Mouse (Mus musculus) thymus, postnatal 0 days (tissue): ENCODE results near the gene Tctex1d1. TPM values are rescaled to one million over a fixed set of nuclear protein-coding genes. Genes with fewer than 3 reads are reported as not detected.

Experiments used
- DNase-seq: peaks from one replicate; pipeline ENCODE4 v3.0.0-alpha.2; 2015; ENCODE audit warnings: low spot score
- polyA plus RNA-seq: library from polyadenylated mRNA; unstranded; fragments of >200 nt; fragmentation: Nextera tagmentation; extraction: Ambion mirVana; gene quantifications from 2 replicates; pipeline ENCODE4 v1.2.1, GENCODE M21; 2015

Gene Tctex1d1
- polyA plus RNA-seq = 52.0 and 62.1 TPM in 2 replicates

DNA sequence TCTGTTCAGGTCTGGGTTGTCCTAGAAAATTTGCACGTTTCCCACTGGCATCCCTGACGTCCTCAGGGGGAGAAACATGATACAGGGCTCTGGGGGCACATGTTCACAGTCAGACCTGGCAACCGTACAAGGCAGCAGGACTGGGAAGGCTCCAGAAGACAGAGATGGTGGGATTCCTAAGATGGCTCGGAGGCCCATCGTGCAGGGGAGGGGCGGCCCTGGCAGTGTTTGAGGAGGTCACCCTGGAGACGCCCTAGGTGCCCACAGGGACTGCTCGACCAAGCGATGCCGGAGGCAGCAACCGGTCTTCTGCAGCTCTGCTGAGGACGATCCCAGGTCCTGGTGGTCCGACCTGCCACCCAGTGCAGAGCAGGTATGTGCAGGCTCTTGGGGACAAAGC, at the start of gene Tctex1d1:
Gene Tctex1d1 (plus strand): TSS at position 167 of the 400 bp plus-strand sequence.
- DNase-seq = no peak

DNA sequence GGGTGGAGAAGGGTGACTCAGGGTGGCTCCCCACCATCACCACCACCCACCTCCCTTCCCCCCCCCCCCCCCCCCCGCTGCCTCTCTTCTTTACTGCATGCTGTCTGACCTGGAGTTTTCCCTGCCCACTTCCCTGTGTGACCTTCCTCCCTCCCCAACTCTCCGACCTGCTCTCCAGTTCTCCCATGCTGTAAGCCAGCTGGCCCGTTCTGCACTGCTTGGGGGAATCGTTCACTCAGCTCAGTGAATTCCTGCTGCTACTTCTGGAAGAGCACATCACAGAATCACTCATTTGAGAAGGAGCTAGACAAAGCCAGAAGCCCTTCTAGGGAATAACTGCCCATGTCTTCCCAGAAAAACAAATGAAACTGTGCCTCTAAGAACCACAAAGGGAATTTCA, 48.9 kb upstream of the Tctex1d1 start:
- DNase-seq = no peak

DNA sequence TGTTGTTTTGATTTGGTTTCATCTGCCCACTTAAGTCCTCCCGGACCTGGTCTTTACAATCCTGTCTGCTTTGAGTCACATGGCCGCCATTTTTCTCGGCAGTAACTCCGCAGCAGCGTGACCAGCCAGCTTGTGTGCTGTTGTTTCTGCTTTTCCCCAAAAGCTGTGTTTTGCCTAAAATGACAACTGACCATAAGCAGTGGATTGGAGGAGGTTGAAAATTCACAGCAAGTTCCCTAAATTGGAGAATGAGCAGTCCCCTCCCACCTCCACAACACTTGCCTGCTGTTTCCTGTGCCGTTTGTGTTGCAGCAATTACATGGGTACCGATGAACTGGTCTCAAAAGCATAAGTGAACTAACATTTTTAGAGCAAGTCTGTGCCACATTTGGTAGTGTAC, 47.7 kb upstream of the Tctex1d1 start:
- peak; percentile 42 for DNase-seq

DNA sequence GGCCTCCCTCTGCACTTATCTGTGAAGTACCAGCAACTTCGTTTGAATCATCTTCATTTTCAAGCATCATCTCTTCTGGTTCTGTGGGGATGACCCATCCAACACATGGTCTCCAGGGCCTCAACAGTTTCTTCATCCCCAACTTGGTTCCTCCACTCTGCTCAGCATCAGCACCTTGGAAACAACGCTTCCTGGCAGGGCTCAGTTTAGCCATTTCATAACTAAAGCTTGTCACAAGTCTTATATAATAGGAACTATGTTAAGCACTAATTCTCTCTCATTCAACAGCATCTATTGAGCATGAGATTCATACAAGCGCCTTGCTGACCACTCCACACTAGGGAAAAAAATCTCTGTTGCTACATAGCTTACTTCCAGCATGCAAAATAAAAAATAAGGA, 38.1 kb upstream of the Tctex1d1 start:
- no peak for DNase-seq

DNA sequence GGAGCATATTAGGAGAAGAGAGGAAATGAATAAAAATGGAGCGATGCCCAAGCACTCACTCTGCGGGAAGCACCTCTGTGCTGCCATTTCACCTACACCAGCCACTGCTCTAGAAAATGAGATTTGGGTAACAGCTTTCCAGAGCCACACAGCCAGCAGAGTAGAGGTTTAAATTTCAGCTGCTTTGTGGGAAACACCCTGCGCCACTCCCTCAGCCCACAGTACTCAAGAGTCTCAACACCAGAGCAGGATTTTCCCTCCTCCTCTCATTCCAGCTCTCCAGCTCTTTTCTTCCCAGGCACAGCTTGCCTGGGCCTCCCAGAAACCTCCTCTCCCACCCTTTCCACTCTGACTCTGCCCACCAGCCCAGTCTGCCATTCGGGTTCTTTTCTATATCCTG, 37.7 kb upstream of the Tctex1d1 start:
- DNase-seq = no peak

DNA sequence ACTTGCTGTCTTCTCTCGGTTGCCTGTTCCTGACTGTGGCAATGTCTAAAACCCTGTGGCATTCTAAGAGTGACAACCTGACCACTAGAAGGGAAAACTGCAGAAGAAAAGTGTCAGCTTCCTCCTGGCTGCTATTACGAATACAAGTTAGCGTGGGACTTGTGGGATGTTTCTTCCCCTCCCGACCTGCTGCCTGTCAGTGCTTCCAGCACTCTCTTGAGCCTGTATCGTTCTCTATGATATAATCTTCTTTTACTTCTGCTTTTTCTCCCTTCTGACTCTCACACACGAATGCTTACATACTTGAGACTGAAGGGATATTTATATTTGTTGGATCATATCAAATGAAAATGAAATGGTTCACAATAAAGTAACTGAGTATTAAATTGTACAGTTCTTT, 34.1 kb upstream of the Tctex1d1 start:
- no peak for DNase-seq

DNA sequence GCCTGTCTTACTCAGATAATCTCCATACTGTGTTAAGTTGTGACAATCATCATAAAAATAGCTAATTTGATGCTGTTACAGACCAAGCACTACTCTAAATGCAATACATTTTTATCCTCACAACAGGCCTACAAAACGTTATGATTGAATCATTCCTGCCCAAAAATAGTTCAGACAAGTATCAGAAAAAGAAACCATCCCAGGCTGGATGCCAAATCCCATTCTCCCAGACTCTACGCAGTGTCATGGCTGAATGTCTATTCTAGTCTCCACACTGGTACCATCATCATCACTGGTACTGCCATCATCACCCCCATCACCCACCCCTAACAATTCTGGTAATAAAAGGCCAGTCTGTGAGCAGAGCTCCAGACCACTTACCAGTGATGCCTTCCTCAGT, 25.9 kb upstream of the Tctex1d1 start:
- no peak for DNase-seq

DNA sequence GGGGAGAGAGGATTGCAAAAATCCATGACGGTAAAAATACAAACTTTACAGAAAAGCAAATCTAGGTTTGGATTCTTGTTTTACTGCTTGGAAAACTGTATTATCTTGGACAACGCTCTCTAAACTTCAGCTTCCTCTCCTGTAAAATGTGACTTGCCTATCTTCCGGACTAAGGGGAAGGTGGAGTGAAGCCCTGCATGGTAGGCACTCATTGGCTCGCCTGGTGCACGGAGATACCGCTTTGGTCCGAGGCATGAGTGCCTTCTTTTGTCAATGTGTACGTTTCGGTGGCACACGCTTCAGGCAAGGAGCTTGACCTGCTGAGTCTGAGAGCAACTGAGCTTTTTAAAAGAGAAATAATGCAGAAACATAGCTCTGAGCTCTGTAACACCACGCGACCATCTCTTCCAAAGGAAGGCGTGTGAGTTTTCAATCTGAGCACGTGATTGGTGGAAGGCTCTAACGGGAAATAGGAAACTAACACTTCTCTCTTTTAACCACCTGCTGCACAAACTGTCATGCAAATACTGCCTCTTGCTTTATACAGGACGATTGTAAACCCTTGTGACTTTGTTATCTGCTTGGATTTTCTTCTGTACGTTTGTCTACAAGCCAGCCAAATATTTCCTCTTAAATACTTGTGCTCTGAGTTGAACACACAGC, 23.0 kb upstream of the Tctex1d1 start:
- peak; percentile 62 for DNase-seq

DNA sequence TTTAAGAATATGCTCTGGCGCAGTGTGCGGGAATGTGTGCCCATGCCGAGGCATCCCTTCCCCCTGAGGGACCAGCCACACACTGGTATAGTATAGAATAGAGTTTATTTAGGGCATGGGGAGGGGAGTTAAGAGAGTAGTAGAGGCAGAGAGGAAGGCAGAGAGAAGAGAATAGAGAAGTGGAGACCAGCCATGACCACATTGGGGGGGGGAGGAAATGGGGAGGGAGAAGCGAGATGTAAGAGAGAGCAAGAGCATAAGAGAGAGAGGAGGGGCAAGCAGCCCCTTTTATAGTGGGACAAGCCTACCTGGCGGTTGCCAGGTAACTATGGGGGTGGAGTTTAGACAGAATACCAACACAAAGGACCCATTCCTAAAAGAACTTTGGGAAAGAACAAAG, 19.0 kb upstream of the Tctex1d1 start:
- peak; percentile 16 for DNase-seq

DNA sequence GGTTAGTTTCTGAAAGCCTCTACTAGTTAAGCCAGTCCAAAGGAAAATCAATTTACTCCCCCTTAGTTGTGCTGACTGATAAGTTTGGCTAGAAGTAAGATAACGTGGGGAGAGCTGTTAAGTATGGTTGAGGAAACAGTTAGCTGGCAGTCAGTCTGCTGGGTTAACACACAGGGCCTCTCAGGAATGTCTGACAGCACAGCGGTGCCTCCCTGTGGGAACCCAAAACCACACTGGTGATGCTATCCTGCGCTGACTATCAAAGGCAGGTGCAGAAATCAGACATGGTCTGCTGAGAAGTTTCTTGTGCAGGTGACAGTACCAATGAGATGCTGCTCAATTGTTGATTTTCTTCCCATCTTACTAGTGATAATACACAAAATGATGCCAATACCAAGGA, 14.2 kb upstream of the Tctex1d1 start:
- peak; percentile 66 for DNase-seq

DNA sequence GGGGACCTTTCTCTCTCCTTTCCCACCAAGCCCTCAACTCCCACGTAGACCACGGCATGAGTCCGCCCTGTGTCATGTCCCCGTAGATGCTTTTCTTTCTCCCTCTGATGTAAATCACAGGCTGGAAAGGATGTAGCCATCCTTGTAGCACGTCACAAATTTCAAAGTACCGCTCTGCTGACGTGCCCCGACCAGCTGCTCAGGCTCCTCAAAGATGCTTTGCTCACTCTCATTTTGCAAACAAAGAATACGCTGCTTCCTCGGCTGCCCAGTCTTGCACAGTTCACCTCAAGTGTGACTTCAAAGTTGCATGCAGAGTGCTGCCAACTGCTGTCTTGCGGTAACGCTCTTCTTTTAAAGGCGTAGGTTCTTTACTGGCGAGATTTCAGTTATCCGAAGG, 10.6 kb upstream of the Tctex1d1 start:
- DNase-seq = peak; percentile 88

DNA sequence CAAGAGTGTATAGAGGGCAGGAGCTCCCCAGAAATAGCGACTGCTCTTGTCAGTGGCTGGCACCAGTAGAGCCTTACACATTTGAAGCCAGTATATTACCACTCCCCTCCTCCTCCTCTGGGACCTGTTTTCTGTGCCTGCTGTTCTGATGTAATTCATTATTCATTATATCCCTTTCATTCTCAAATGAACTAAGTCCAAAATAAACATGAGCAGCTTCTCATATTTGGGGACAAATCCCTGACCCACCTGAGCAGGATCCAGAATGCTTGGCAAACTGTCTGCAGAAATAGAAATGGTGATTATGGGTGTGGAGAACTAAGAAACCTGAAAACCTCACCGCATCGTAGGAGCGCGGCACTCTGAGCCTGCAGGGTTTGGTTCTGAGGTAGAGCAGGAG, 8.8 kb upstream of the Tctex1d1 start:
- no peak for DNase-seq

DNA sequence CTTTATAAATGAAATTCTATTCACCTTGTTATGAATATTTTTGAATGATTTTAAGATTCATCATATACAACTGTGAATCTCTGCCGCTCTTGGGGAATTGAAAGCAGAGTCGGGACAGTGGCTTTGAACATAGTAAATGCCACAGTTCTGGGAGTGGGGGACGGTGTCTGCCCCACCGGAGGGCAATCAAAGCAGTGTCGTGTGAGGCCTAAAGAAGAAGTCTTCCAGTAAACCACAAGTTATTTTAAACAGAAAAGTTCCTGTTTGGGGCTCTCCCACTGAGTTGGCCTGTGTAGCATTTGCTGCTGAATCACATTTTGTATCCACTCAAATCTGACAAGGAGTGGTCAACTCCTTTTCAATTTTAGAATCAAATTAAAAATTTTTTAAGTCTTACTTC, 7.2 kb upstream of the Tctex1d1 start:
- no peak for DNase-seq

DNA sequence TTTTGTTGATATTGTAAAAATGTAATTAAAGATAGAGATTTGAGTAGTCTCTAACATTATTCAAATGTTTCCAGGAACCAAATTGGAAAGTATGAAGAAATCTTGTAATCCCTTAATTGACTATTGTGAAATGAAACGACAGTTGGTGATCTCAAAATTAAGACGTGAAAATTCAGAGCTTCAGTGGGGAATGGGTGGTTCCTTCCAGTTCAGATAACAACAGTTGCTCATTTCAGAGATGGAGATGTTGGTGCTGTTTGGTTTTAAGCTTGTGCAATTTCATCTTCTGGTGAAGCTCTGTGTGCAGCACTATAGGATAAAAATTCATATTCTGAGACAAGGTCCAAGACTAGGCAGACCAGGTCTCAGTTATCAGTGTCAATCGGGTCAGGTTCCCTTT, 6.3 kb upstream of the Tctex1d1 start:
- no peak for DNase-seq

DNA sequence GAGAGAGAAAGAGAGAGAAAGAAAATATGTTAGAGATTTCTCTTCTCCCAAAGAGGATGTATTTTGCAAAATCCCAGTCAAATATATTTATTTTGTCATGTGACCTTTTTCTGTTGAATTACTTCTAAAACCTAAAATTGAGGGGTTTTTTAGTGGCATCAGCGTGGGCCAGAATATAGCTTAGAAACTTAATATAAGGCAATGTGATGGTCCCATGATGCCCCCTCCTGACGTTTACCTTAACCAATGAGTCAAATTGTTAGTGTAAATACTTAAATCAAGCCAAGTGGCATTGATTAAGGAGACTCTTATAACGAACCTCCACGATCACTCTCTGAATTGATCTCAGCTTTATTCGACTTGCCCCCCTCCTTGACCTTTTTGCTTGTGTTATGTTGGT, 4.2 kb upstream of the Tctex1d1 start:
- no peak for DNase-seq

DNA sequence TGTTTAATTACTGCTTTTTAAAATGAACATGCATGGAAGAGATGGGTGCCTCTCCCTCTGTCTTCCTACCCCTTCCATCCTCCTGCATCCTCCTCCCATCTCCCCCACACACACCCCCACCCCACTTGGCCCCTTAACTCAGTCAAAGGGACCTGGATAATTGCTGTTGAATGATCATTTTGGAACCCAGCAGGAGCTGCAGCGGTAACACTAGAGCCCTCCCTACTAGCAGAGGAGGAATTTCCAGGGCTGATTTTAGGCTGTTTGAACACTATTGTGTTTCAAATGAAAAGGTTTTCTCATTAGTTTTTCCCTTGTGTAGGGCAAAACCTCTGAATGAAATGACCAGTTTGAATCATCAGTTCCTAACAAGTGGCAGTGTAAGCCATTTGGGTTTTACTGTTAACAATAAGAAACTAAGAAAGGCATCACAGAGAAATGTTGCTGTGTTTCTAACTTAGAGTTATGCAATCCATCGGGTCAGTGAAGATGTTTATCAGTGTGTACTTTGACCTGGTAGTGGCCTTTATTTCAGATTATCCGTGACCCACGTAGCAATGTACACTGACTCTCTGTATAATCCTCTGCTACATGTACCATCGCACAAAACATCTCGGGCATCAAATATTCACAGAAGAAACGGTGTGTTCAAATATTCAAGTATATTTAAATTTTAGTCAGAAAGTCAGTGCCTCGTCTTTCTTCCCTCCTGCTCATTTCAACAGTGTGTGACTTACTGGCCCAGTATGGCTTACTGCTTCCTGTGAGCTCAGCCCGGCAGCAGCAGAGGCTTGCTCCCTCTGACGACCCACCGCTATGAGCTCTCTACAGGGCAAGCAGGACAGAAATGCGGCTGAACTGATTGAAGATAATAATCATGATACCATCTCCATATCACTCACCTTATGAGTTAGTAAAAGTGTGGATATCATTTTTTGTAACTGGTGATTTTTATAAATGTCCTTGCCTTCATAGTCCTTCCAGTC, 1.8 kb upstream of the Tctex1d1 start:
- no peak for DNase-seq

DNA sequence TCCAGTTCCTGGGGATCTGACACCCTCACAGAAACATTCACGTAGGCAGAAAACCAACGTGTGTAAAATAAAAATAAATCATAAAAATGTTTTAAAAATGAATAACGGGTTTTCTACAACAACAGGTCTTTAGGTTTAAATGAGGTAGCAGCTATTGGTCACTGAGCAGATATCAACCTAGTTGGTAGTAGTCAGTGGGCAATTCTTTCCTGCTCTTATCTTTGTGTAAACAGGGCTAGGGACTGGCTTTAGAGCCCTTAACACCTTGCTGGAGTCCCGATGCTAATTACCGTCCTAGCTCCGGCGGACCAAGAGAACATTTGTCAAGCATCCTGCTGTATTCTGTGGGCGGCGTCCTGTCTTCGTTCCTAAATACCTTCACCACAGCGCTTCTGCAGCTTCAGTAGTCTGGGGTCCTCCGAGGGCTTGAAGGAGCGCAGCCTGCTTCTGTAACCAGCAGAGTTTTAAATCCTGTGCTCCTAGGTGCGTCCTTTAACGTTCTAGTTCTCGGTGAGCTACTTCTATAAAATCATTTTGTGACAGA, 556 bp upstream of the Tctex1d1 start:
- no peak for DNase-seq

DNA sequence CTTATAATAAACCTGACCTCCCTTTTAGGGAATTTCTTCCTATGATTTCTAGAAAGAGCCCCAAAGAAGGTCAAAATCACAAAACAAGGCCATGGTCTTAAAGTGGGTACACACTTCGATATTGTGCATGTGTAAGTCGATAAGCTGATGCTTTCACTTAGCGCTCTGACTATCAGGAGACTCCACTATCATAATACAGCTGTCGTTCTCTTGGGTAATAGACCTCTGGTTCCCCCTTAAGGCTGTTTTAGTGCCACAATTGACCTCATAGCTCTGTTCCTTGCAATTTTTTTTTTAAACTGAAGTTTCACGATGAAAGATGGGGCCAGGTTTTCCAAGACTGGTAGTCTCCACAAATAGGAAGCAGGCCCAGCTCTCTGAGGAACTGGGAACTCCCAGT, 979 bp downstream of the Tctex1d1 start:
- peak; percentile 50 for DNase-seq

DNA sequence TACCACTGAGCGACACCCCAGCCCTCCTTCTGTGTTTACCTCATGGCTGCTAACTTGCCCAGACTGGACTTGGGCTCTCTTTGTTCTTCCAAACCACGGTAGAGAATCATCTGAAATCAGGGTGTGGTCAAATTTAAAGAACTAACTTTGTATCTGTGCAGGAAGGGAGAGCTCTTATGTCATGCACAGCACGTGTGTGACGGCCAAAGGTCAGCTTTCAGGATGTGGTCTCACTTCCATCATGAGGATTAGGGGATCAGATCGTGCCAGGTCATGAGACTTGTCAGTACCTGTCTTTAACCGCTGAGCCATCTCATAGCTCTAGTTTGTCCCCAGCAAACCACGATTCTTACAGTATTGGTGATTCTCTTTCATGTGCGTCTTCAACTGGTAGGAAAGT, 3.3 kb downstream of the Tctex1d1 start:
- DNase-seq = no peak

DNA sequence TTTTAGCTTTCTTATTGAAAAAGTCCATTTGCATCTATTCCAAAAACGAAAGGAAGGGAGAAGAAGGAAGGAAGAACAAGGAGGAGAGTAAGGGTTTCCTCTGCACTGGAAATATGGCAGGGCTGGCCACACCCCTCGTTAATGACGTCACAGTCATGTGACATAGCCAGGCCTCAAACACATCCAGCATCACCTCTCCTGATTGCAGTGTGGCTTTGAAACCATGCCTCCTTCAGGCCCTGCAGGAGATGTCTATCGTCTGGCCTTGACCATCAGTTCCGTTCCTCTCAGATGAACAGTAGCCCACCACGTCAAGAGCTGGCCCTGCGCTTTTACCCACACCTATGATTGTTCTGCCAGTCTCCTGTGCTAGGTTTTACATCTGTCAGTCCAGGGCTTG, 7.8 kb downstream of the Tctex1d1 start:
- DNase-seq = no peak

DNA sequence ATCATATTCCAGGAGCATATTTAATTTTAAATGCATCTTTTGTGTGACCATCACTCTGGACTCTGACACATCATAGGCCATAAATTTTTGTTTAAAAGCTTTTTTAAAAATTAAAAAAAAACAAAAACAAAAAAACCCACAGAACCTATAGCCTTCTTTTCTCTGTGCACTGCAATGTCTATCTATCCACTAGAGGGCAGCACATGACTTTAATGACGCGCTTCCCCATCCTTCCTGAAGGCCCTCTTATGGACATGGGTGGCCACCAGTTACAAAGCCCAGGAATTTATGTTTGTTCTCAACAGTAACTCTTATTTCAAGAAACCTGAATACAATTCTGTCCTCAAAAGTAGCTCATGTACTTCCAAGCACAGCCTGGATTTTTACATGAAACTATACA, 8.5 kb downstream of the Tctex1d1 start:
- peak; percentile 79 for DNase-seq

DNA sequence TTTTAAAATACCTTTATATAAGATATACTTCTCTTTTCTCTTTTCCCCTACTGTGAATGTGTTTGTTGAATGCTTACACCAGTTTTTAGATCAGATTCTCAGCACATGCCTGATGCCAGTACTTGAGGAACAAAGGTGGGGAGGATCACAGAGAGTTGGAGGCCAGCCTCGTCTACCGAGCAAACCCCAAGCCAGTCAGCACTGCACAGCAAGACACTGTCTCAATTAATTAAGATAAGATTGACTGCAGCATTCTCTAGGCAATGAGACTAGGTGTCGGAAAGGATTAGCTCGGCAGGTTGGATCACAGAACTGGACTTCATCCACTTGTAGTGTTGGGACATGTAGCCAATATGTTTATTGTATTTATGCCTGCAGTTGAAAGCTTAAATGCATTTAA, 8.9 kb downstream of the Tctex1d1 start:
- no peak for DNase-seq
